Mouse (Mus musculus) Muller cell, postnatal 12 days (primary cell): ENCODE results near the gene Tldc1.

Experiments
- DNase-seq: peaks from one replicate; pipeline ENCODE4 v3.0.0-alpha.2; 2015; ENCODE audit errors: inconsistent ontology term

Gene Tldc1

GRCm38 (mm10) chr8:119765761-119766444 lies 12.3 kb downstream of the Tldc1 start:
- DNase-seq = no peak

DNA sequence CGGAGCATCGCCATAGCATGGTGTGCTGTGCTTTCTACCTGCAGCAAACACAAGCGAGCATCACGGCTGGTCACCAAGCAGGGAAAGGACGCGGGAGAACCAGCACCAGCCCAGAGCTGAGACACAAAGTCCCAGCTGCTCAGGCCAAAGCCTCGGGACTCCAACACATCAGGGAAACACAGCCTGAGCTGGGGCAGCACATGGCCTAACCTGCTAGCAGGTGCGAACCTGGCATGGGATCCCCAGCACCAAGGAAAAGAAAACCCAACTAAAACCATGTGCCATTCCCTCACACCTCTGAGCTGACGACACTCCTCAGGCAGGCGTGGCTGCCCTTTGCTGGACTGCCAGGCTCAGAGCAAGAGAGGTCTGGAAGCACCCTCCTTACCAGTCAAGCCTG lies 12.9 kb downstream of the Tldc1 start:
- no peak for DNase-seq

- DNase-seq = no peak
Measured at GRCm38 (mm10) chr8:119762226-119763220, 15.7 kb downstream of the Tldc1 start.

GRCm38 (mm10) chr8:119761692-119762091 lies 16.5 kb downstream of the Tldc1 start:
- no peak for DNase-seq

- no peak for DNase-seq
Measured at GRCm38 (mm10) chr8:119756538-119756937, 21.7 kb downstream of the Tldc1 start.

GRCm38 (mm10) chr8:119756147-119756461 lies 22.1 kb downstream of the Tldc1 start:
- no peak for DNase-seq

DNA sequence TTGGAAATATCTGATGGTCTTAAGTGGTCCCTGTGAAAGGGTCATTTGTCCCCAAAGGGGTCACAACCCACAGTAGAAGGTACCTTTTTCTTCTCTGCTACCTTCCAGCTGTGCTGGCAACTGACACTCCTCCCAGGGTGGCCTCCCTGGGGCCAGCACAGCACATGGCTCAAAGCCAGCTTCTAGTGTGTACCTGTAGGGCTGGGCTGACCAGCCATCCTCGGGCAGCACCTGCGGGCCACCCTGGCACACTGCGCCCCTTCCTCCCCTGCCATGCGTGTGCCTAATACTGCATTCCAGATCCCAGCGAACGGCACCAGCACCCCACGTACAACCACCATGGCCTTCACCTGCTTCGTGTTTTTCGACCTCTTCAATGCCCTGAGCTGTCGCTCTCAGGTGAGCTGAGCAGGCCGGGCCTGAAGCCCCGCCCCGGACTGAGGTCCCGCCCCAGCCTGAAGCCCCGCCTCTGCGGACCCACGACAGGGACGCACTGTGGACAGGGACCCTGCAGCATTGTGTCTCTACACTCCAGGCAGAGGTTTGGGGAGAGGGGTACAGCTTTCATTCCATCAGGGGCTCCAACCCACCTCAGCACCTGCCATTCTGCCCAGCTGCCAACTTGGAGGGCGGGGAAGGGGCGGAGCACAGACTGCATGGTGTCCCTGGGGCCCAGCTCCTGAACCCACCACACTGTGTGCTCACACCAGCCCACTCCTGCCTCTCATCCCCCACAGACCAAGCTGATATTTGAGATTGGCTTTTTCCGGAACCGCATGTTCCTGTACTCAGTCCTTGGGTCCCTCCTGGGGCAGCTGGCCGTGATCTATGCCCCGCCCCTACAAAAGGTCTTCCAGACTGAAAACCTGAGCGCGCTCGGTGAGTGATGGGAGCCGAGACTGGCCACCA lies 22.7 kb downstream of the Tldc1 start:
- no peak for DNase-seq

GRCm38 (mm10) chr8:119744604-119745003 lies 33.6 kb downstream of the Tldc1 start:
- no peak for DNase-seq

DNA sequence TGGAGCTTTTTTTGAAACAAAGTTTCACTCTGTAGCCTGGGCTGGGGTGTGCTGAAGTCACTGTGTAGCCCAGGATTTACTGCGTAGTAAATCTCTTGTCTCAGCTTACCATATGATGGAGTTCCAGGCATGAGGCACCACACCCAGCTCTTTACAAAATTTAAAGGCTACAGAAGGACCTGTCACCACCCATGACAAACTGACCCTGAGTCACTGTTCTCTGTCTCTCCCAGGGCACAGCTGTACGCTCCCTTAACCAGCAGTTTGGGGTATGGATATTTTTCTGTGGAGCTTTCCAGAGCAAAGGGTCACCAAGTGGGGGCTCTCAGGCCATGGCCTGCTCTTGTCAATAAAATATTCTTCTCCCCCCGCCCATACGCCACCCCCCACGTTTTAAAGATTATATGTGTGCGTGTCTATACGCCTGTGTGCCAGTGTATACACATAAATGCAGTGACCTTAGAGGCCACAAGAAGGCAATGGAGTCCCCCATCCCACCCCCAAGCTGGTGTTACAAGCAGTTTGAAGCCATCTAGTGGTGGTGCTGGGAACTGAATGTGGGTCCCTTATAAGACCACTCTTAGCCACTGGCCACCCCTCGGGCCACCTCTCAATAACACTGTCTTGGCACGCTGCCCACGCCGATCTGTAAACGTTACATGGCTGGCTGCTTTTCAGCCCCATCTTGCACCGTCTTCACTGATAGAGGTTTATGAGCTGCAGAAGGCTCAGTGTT lies 34.8 kb downstream of the Tldc1 start:
- peak; percentile 44 for DNase-seq

DNA sequence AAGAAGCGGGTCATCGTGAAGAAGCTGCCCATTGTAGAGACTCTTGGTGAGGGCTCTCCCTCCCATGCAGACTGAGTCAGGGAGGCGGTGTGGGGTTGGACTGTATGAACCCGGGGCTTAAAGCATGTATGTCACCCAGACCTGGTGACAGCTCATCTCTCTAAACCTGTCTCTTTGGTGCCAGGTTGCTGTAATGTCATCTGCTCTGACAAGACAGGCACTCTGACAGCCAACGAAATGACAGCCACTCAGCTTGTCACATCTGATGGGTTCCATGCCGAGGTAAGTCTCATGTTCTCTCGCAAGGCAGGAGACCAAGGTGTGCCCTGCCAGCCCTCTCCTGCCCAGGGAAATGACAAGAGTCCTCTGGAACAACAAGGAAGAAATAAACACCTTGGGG lies 35.8 kb downstream of the Tldc1 start:
- no peak for DNase-seq

GRCm38 (mm10) chr8:119740634-119741033 lies 37.6 kb downstream of the Tldc1 start:
- DNase-seq = no peak

DNA sequence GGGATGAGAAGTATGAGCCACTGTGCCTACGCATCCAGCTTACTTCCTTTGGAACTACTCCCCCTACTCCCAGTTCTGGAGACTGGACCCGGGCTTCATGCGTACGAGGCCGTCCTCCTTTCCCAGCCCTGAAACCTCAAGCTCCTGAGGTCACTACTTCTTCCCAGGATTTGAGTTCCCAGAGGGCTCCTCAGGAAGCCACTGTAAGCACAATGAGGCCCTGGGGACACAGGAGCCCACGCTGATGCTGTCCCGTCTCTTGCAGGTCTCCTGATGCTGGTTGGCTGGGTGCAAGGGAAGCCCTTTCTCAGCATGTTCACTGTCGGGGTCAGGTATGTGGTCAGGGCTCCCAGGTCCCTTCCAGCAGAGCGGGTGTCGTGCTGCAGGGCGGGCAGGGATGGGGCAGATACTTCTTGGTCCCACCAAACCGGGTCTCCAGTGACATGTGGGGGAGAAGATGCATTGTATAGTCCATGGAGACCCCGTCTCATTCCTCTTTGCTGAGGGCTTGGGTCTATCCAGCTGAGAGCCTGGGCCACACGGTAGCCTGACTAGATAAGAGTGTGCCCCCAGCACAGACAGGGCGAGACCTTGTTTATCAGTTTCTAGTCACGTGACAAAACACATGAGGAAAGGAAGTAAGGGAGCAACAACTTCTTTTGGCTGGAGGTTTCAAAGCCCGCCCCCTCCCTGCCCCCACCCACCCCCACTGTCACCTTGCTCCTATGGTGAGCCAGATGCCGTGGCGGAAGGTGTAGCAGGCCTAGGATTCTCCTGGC lies 39.9 kb downstream of the Tldc1 start:
- DNase-seq = no peak

DNA sequence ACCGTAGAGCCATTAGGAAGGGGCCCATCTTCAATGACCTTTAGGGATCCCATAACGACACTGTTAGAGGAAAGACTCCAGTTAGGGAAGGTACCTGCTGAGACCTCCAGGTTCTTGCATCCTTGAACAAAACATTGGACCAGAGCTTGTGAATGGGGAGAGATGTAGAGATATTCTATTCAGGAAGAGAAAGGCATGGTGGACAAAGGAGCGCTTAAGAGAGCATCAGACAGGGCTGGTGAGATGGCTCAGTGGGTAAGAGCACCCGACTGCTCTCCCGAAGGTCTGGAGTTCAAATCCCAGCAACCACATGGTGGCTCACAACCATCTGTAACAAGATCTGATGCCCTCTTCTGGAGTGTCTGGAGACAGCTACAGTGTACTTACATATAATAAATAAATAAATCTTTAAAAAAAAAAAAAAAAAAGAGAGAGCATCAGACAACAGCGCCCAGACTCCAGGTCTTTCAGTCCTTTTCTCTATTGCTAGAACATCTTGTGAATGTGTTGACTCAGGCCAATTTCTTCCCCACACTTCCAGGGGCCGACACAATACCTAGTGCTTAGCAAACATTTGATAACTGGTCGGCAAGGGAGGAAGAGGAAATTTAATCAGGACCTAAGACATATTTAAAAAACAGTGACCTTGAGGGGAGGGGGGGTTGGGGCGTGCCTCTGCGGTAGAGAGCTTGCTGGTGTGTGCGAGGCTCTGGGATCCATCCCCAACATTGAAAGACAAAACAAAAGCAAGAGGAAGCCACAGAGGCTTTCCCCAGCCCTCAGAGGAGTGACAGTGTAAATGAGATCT lies 40.9 kb downstream of the Tldc1 start:
- no peak for DNase-seq

GRCm38 (mm10) chr8:119736348-119736917 lies 41.8 kb downstream of the Tldc1 start:
- no peak for DNase-seq

GRCm38 (mm10) chr8:119732072-119732471 lies 46.1 kb downstream of the Tldc1 start:
- DNase-seq = no peak

- no peak for DNase-seq
Measured at GRCm38 (mm10) chr8:119728351-119728895, 49.8 kb downstream of the Tldc1 start.

- no peak for DNase-seq
Measured at GRCm38 (mm10) chr8:119727093-119727492, 51.1 kb downstream of the Tldc1 start.

DNA sequence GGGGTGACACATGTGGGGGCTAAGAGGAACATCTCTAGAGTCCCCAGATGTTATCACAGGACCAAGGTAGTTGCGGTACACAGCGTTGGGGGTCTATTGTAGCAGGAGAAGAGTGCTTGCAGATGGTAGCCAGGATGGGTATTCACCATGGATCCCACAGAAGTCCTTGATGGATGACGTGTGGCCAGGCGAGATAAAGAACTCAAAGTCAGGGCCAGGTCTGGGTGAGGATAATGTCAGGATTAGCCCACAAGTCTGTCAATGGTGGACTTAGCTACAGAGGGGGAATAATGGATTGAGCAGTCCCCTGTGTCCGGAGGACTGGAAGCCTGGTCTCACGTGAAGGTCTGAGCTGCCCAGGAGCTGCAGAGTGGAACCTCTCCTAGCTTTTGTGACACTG lies 53.6 kb downstream of the Tldc1 start:
- DNase-seq = no peak

DNA sequence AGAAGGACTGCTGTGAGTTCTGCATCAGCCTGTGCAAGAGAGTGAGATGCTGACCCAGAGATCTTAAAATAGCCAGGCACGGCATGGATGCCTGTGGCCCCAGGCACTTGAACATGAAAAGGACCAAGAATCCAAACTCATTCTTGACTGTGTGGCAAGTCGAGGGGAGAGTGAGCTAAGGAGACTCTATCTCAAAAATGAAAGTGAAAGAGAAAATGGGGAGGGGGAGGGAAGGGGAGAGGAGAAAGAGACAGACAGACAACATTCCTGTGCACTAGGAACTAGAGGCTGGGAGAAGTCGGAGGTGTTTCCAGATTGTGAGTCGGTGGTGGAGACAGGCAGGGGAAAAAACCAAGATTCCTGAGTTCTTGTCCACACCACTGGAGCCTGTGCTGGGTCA lies 54.5 kb downstream of the Tldc1 start:
- DNase-seq = peak; percentile 57
